Mouse (Mus musculus): ENCODE data around the gene Trmt10c. TPM values are rescaled to one million over a fixed set of nuclear protein-coding genes. Genes with fewer than 3 reads are reported as not detected.

Gene Trmt10c
- 7.3 and 7.5 TPM in 2 replicates for polyA plus RNA-seq (2012; rRNA removed)

- under 1% methylated on average over 63 of the region's 63 CpGs for WGBS
- H3K27me3 ChIP-seq (ENCODE audit: control insufficient read depth, insufficient read depth, low read length), result no peaks in the 10 kb centered on the region
- peak within 1 kb of the TSS; percentile 91 for H3K4me3 ChIP-seq (replicated peaks; ENCODE audit: insufficient read depth, low read depth, low read length)
Measured at GRCm38 (mm10) chr16:56037138-56038010, at the start of gene Trmt10c. Gene Trmt10c (minus strand): TSS chr16:56037819.

GRCm38 (mm10) chr16:56086336-56086735 lies 48.7 kb upstream of the Trmt10c start:
- Histone ChIP-seq H3K4me1 (ENCODE audit: control insufficient read depth, insufficient read depth, low read length) (no peaks in the 10 kb centered on the region), H3K27me3 (ENCODE audit: control insufficient read depth, insufficient read depth, low read length) (no peaks in the 10 kb centered on the region), H3K4me3 (replicated peaks; ENCODE audit: insufficient read depth, low read depth, low read length) (no peak overlapping the region), H3K27ac (ENCODE audit: insufficient read depth, low read length) (no peak overlapping the region)
- 95% methylated on average over 2 of the region's 2 CpGs for WGBS
- no peak for DNase-seq
- TF ChIP-seq POLR2A (IDR thresholded peaks at IDR 0.05; ENCODE audit: borderline replicate concordance, insufficient read depth, low read length), result no peak
- TF ChIP-seq CTCF (IDR thresholded peaks at IDR 0.05; ENCODE audit: borderline replicate concordance, insufficient read depth, low read depth, low read length), result no peak

More at GRCm38 (mm10) chr16:56037138-56038010, at the start of gene Trmt10c:
- TF ChIP-seq POLR2A (IDR thresholded peaks at IDR 0.05; ENCODE audit: borderline replicate concordance, insufficient read depth, low read length) (peak; percentile 88), CTCF (IDR thresholded peaks at IDR 0.05; ENCODE audit: borderline replicate concordance, insufficient read depth, low read depth, low read length) (no peak)
- peaks cover 3% of the 10 kb centered on the region for H3K4me1 ChIP-seq (ENCODE audit: control insufficient read depth, insufficient read depth, low read length)
- DNase-seq, result peak; percentile 93 to 94
- peak within 1 kb of the TSS; percentile 94 for H3K27ac ChIP-seq (ENCODE audit: insufficient read depth, low read length)

GRCm38 (mm10) chr16:56081691-56082090 lies 44.1 kb upstream of the Trmt10c start:
- Histone ChIP-seq H3K4me3 (replicated peaks; ENCODE audit: insufficient read depth, low read depth, low read length) (no peak overlapping the region), H3K27ac (ENCODE audit: insufficient read depth, low read length) (no peak overlapping the region), H3K4me1 (ENCODE audit: control insufficient read depth, insufficient read depth, low read length) (no peaks in the 10 kb centered on the region), H3K27me3 (ENCODE audit: control insufficient read depth, insufficient read depth, low read length) (no peaks in the 10 kb centered on the region)
- DNase-seq, result no peak
- WGBS, result 77% methylated on average over 4 of the region's 4 CpGs
- no peak for TF ChIP-seq CTCF (IDR thresholded peaks at IDR 0.05; ENCODE audit: borderline replicate concordance, insufficient read depth, low read depth, low read length)
- no peak for TF ChIP-seq POLR2A (IDR thresholded peaks at IDR 0.05; ENCODE audit: borderline replicate concordance, insufficient read depth, low read length)

- 98% methylated on average over 1 of the region's 1 CpGs for WGBS
- no peak for DNase-seq
- no peak overlapping the region for H3K27ac ChIP-seq (ENCODE audit: insufficient read depth, low read length)
- peaks cover 6% of the 10 kb centered on the region; the same call in 1 of the 2 replicates for H3K4me1 ChIP-seq (ENCODE audit: control insufficient read depth, insufficient read depth, low read length)
- H3K4me3 ChIP-seq (replicated peaks; ENCODE audit: insufficient read depth, low read depth, low read length), result no peak overlapping the region
- TF ChIP-seq POLR2A (IDR thresholded peaks at IDR 0.05; ENCODE audit: borderline replicate concordance, insufficient read depth, low read length) (no peak), CTCF (IDR thresholded peaks at IDR 0.05; ENCODE audit: borderline replicate concordance, insufficient read depth, low read depth, low read length) (no peak)
- no peaks in the 10 kb centered on the region for H3K27me3 ChIP-seq (ENCODE audit: control insufficient read depth, insufficient read depth, low read length)
Measured at GRCm38 (mm10) chr16:56079419-56079818, 41.8 kb upstream of the Trmt10c start.

GRCm38 (mm10) chr16:56076121-56076869 lies 38.7 kb upstream of the Trmt10c start:
- peak overlapping the region; percentile 86; the same call in 1 of the 2 replicates for H3K27ac ChIP-seq (ENCODE audit: insufficient read depth, low read length)

GRCm38 (mm10) chr16:56075222-56076111 lies 37.8 kb upstream of the Trmt10c start:
- DNase-seq, result peak; percentile 84 to 88
- Histone ChIP-seq H3K4me1 (ENCODE audit: control insufficient read depth, insufficient read depth, low read length) (peaks cover 6% of the 10 kb centered on the region; the same call in 1 of the 2 replicates), H3K27ac (ENCODE audit: insufficient read depth, low read length) (peak overlapping the region; percentile 99), H3K27me3 (ENCODE audit: control insufficient read depth, insufficient read depth, low read length) (no peaks in the 10 kb centered on the region), H3K4me3 (replicated peaks; ENCODE audit: insufficient read depth, low read depth, low read length) (peak overlapping the region; percentile 92)
- WGBS, result under 1% methylated on average over 48 of the region's 66 CpGs
- no peak for TF ChIP-seq CTCF (IDR thresholded peaks at IDR 0.05; ENCODE audit: borderline replicate concordance, insufficient read depth, low read depth, low read length)
- TF ChIP-seq POLR2A (IDR thresholded peaks at IDR 0.05; ENCODE audit: borderline replicate concordance, insufficient read depth, low read length), result peak; percentile 57; the same call in 1 of the 2 replicates

More at GRCm38 (mm10) chr16:56076121-56076869, 38.7 kb upstream of the Trmt10c start:
- 2% methylated on average over 11 of the region's 11 CpGs for WGBS
- peak in 1 of 2 experiments; percentile 26 for DNase-seq
- H3K4me1 ChIP-seq (ENCODE audit: control insufficient read depth, insufficient read depth, low read length), result peaks cover 6% of the 10 kb centered on the region; the same call in 1 of the 2 replicates
- peak overlapping the region; percentile 92 for H3K4me3 ChIP-seq (replicated peaks; ENCODE audit: insufficient read depth, low read depth, low read length)
- no peak for TF ChIP-seq CTCF (IDR thresholded peaks at IDR 0.05; ENCODE audit: borderline replicate concordance, insufficient read depth, low read depth, low read length)
- TF ChIP-seq POLR2A (IDR thresholded peaks at IDR 0.05; ENCODE audit: borderline replicate concordance, insufficient read depth, low read length), result no peak
- no peaks in the 10 kb centered on the region for H3K27me3 ChIP-seq (ENCODE audit: control insufficient read depth, insufficient read depth, low read length)

GRCm38 (mm10) chr16:56074565-56074964 lies 36.9 kb upstream of the Trmt10c start:
- WGBS, result 79% methylated on average over 5 of the region's 5 CpGs
- Histone ChIP-seq H3K27ac (ENCODE audit: insufficient read depth, low read length) (peak overlapping the region; percentile 55), H3K4me3 (replicated peaks; ENCODE audit: insufficient read depth, low read depth, low read length) (no peak overlapping the region), H3K27me3 (ENCODE audit: control insufficient read depth, insufficient read depth, low read length) (no peaks in the 10 kb centered on the region), H3K4me1 (ENCODE audit: control insufficient read depth, insufficient read depth, low read length) (peaks cover 6% of the 10 kb centered on the region; the same call in 1 of the 2 replicates)
- TF ChIP-seq POLR2A (IDR thresholded peaks at IDR 0.05; ENCODE audit: borderline replicate concordance, insufficient read depth, low read length), result no peak
- no peak for TF ChIP-seq CTCF (IDR thresholded peaks at IDR 0.05; ENCODE audit: borderline replicate concordance, insufficient read depth, low read depth, low read length)
- peak in 1 of 2 experiments; percentile 21 for DNase-seq
